8 mouse cellular contexts compared by ENCODE assay signal in genomic region chr4:130664414-130665029, GRCm38 (mm10). TPM values are rescaled to one million over a fixed set of nuclear protein-coding genes. Genes with fewer than 3 reads are reported as not detected.
DNase-seq lines count a peak whose midpoint lies in the region; ATAC-seq and TF ChIP-seq lines count a peak whose summit lies in the region.

No protein-coding gene starts in this region.

- intact Hi-C loops in heart, postnatal 36 days (cut with DNase I): no loop called here
- intact Hi-C loops in gastrocnemius, postnatal 36 days (cut with DNase I): loop anchor here (5.0 kb wide), 1 partner anchor 223 kb away; no protein-coding TSS in a partner anchor

- H3K27me3 ChIP-seq in heart, embryonic 14.5 days (ENCODE audit: control insufficient read depth, insufficient read depth, low read length): no peaks in the 10 kb centered on the region
- H3K27me3 ChIP-seq in G1E (ENCODE audit: insufficient read depth, low read length): no peaks in the 10 kb centered on the region
- H3K27me3 ChIP-seq in heart, postnatal 0 days (ENCODE audit: control insufficient read depth, insufficient read depth, low read length): no peaks in the 10 kb centered on the region

- ATAC-seq in heart, embryonic 14.5 days (ENCODE audit: insufficient number of reproducible peaks, insufficient read depth, low FRiP score, low read depth): no peak
- no peak for ATAC-seq in G1E (ENCODE audit: extremely low read depth, insufficient number of reproducible peaks, low FRiP score, poor library complexity, severe bottlenecking)
- ATAC-seq in heart, postnatal 0 days (ENCODE audit: insufficient read depth, low read depth): no peak

- H3K4me1 ChIP-seq in heart, embryonic 14.5 days (ENCODE audit: control insufficient read depth in 2 of 2, insufficient read depth in 2 of 2, low read length in 2 of 2): peaks cover 2 to 38% of the 10 kb centered on the region in 2 experiments; a peak in 3 of 4 replicates
- H3K4me1 ChIP-seq in G1E (ENCODE audit: insufficient read depth, low read depth, low read length): peaks cover 47% of the 10 kb centered on the region
- H3K4me1 ChIP-seq in heart, postnatal 0 days (ENCODE audit: control insufficient read depth, insufficient read depth): peaks cover 26% of the 10 kb centered on the region

- 3% methylated on average over 7 of the region's 7 CpGs for WGBS in heart, embryonic 14.5 days
- WGBS in heart, postnatal 0 days: 2% methylated on average over 7 of the region's 7 CpGs
- 8% methylated on average over 6 of the region's 7 CpGs for WGBS in macrophage (ENCODE audit: missing documents)

- H3K9me3 ChIP-seq in heart, embryonic 14.5 days (ENCODE audit: control insufficient read depth, low read length): no peaks in the 10 kb centered on the region
- H3K9me3 ChIP-seq in G1E (replicated peaks): no peaks in the 10 kb centered on the region
- no peaks in the 10 kb centered on the region for H3K9me3 ChIP-seq in heart, postnatal 0 days (replicated peaks; ENCODE audit: control insufficient read depth, low read length)

- TF ChIP-seq CTCF in G1E (IDR thresholded peaks at IDR 0.05; ENCODE audit: low read depth, low read length): no peak
- no peak for TF ChIP-seq CTCF in heart, postnatal 0 days (IDR thresholded peaks at IDR 0.05; ENCODE audit: low read depth)

- H3K4me2 ChIP-seq in heart, embryonic 14.5 days (ENCODE audit: low read length): peak overlapping the region; percentile 84
- peak overlapping the region; percentile 77 for H3K4me2 ChIP-seq in heart, postnatal 0 days (ENCODE audit: low read depth, low read length)

- peak overlapping the region; percentile 99 for H3K9ac ChIP-seq in heart, embryonic 14.5 days (ENCODE audit: low read length)
- H3K9ac ChIP-seq in heart, postnatal 0 days (replicated peaks; ENCODE audit: low read depth, low read length): peak overlapping the region; percentile 95

- DNase-seq in heart, postnatal 36 days: no peak
- DNase-seq in G1E (ENCODE audit: low spot score): no peak
- no peak for DNase-seq in heart, postnatal 0 days (ENCODE audit: low spot score)
- no peak for DNase-seq in gastrocnemius, postnatal 36 days
- no peak for DNase-seq in layer of hippocampus, adult 8-10 months (ENCODE audit: low spot score in 2 of 2)
- DNase-seq in frontal cortex, postnatal 14 days (ENCODE audit: low spot score in 2 of 2): no peak

- H3K27ac ChIP-seq in heart, embryonic 14.5 days (replicated peaks in 1 of 2; ENCODE audit: control insufficient read depth in 1 of 2, insufficient read depth in 1 of 2, low read depth in 2 of 2, low read length in 2 of 2): peak overlapping the region; percentile 91 to 96
- peak overlapping the region; percentile 97 for H3K27ac ChIP-seq in heart, postnatal 0 days (ENCODE audit: low read depth)
- peak overlapping the region; percentile 57 for H3K27ac ChIP-seq in macrophage

- peaks cover 6% of the 10 kb centered on the region for H3K36me3 ChIP-seq in heart, embryonic 14.5 days (ENCODE audit: control insufficient read depth, insufficient read depth, low read length)
- H3K36me3 ChIP-seq in G1E (replicated peaks): peaks cover 22% of the 10 kb centered on the region
- H3K36me3 ChIP-seq in heart, postnatal 0 days (replicated peaks; ENCODE audit: control insufficient read depth, insufficient read depth, low read length): peaks cover 5% of the 10 kb centered on the region
- H3K36me3 ChIP-seq in macrophage (ENCODE audit: inconsistent target): no peaks in the 10 kb centered on the region; the same call in 1 of the 2 replicates

- TF ChIP-seq EP300 in heart, postnatal 0 days (IDR thresholded peaks at IDR 0.05; ENCODE audit: low read depth): no peak

- peaks cover 60% of the 10 kb centered on the region for H3K79me2 ChIP-seq in macrophage (ENCODE audit: inconsistent target)

- peak overlapping the region; percentile 87 to 92 for H3K4me3 ChIP-seq in heart, embryonic 14.5 days (ENCODE audit: control insufficient read depth in 1 of 2, insufficient read depth in 1 of 2, low read depth in 1 of 2, low read length in 2 of 2)
- H3K4me3 ChIP-seq in G1E (ENCODE audit: low read depth, low read length) (peak overlapping the region; percentile 88), macrophage (ENCODE audit: inconsistent target) (peak overlapping the region; percentile 94)
- H3K4me3 ChIP-seq in heart, postnatal 0 days (ENCODE audit: low read depth, low read length): peak overlapping the region; percentile 89

RNA-seq across cellular contexts. Expression of gene Pum1, which starts 1.4 kb away (rescaled TPM):
- 57.7 and 59.3 TPM in 2 replicates for polyA plus RNA-seq in heart, embryonic 14.5 days (2014; fragmentation: Nextera tagmentation; extraction: Ambion mirVana)
- 10 to 100 TPM; 55.5 to 62.1 TPM for total RNA-seq in heart, postnatal 36 days (2021)
- total RNA-seq in G1E (2014; fragmentation: Nextera tagmentation) (113 and 122 TPM in 2 replicates), G1E (2017) (39.6 and 42.7 TPM in 2 replicates)
- polyA plus RNA-seq in G1E (2012) (37.5 and 43.5 TPM in 2 replicates), macrophage (2018) (20.7 to 25.6 TPM (median 22.1 TPM) in 3 replicates)
- total RNA-seq in heart, postnatal 0 days (2014; rRNA removed; ENCODE audit: low replicate concordance): 59.5 and 62.4 TPM in 2 replicates
- polyA plus RNA-seq in heart, postnatal 0 days (2015; fragmentation: Nextera tagmentation; extraction: Ambion mirVana): 28.7 and 30.1 TPM in 2 replicates
- total RNA-seq in macrophage (2018; cell fraction: chromatin; rRNA removed): 100 to 1,000 TPM in 2 of 26 experiments, 10 to 100 TPM in 24; 62.0 to 104 (median 79.7) TPM
- total RNA-seq in macrophage (2018; cell fraction: cytosol; rRNA removed): 10 to 100 TPM; 20.9 to 33.7 (median 27.9) TPM
- 10 to 100 TPM; 35.0 to 98.6 (median 49.1) TPM for total RNA-seq in macrophage (2018; cell fraction: nucleus; rRNA removed)
- total RNA-seq in gastrocnemius, postnatal 36 days (2021): 10 to 100 TPM; 28.8 to 37.7 TPM
- 100 to 1,000 TPM; 106 to 122 (median 113) TPM for total RNA-seq in layer of hippocampus, adult 8-10 months (2022)
